ENCODE assay signal across 35 mouse cellular contexts in genomic region chr5:104829611-104830010, GRCm38 (mm10).
"Had no signal": no experiment of that assay in that cellular context is flagged by ENCODE, and none has a peak within 500 bp of the region (broad histone marks: within the 10 kb centered on the region; RNA-seq: fewer than 3 reads in every experiment).

No protein-coding gene starts in this region.

- H3K4me2 ChIP-seq: heart, embryonic 11.5 days; heart, embryonic 12.5 days; heart, embryonic 13.5 days; heart, embryonic 15.5 days; hindbrain, embryonic 12.5 days; hindbrain, embryonic 13.5 days; hindbrain, embryonic 14.5 days; hindbrain, embryonic 15.5 days; intestine, embryonic 15.5 days; kidney, embryonic 15.5 days had no signal

- H3K27me3 ChIP-seq: heart, embryonic 12.5 days; heart, embryonic 13.5 days; heart, embryonic 15.5 days; hindbrain, embryonic 12.5 days; hindbrain, embryonic 13.5 days; hindbrain, embryonic 15.5 days; intestine, embryonic 15.5 days; kidney, embryonic 15.5 days had no signal

- H3K4me3 ChIP-seq: heart, embryonic 12.5 days; heart, embryonic 13.5 days; heart, embryonic 15.5 days; hindbrain, embryonic 10.5 days; hindbrain, embryonic 12.5 days; hindbrain, embryonic 13.5 days; hindbrain, embryonic 15.5 days; intestine, embryonic 15.5 days; kidney, embryonic 15.5 days; layer of hippocampus, adult 2 months; left cerebral cortex, adult 2 months had no signal

- H3K36me3 ChIP-seq: heart, embryonic 12.5 days; heart, embryonic 15.5 days; hindbrain, embryonic 12.5 days; hindbrain, embryonic 15.5 days; intestine, embryonic 15.5 days had no signal

- ATAC-seq: hindbrain, embryonic 16.5 days; hindbrain, postnatal 0 days; inflammation-experienced regulatory T-cells, adult 6 months; intestine, embryonic 15.5 days; intestine, embryonic 16.5 days; intestine, postnatal 0 days had no signal

- H3K4me1 ChIP-seq: heart, embryonic 12.5 days; heart, embryonic 13.5 days; heart, embryonic 15.5 days; hindbrain, embryonic 10.5 days; hindbrain, embryonic 12.5 days; hindbrain, embryonic 13.5 days; hindbrain, embryonic 15.5 days; intestine, embryonic 15.5 days; kidney, embryonic 15.5 days had no signal

- H3K27ac ChIP-seq: heart, embryonic 13.5 days; heart, embryonic 15.5 days; hindbrain, embryonic 10.5 days; hindbrain, embryonic 12.5 days; hindbrain, embryonic 13.5 days; hindbrain, embryonic 14.5 days; hindbrain, embryonic 15.5 days; hindbrain, postnatal 0 days; intestine, embryonic 15.5 days; kidney, embryonic 15.5 days; kidney, postnatal 0 days; layer of hippocampus, adult 2 months; left cerebral cortex, adult 2 months had no signal

- DNase-seq: heart, postnatal 10 days; heart, postnatal 14 days; heart, postnatal 36 days; heart, postnatal 4 days; kidney, adult 11 months; kidney, adult 18-20 months; kidney, adult 2 months; kidney, adult 8-10 months; kidney, adult 9 months; kidney, postnatal 10 days; kidney, postnatal 14 days; kidney, postnatal 25 days; kidney, postnatal 36 days; kidney, postnatal 4 days; layer of hippocampus, adult 9-11 months; layer of hippocampus, postnatal 36 days had no signal

- H3K9ac ChIP-seq: heart, embryonic 12.5 days; heart, embryonic 13.5 days; heart, embryonic 15.5 days; hindbrain, embryonic 12.5 days; hindbrain, embryonic 13.5 days; hindbrain, embryonic 14.5 days; hindbrain, embryonic 15.5 days; intestine, embryonic 15.5 days; kidney, embryonic 15.5 days had no signal
